ENCODE assay signal across 23 mouse cellular contexts in genomic region chr10:99390609-99391183, GRCm38 (mm10).
DNase-seq lines count a peak whose midpoint lies in the region; ATAC-seq lines count a peak whose summit lies in the region.
"Had no signal": no experiment of that assay in that cellular context is flagged by ENCODE, and none has a peak within 500 bp of the region (broad histone marks: within the 10 kb centered on the region; RNA-seq: fewer than 3 reads in every experiment).

No protein-coding gene starts in this region.

- H3K4me1 ChIP-seq in embryonic facial prominence, embryonic 14.5 days (ENCODE audit: control insufficient read depth, insufficient read depth, low read length), result peaks cover 5% of the 10 kb centered on the region; the same call in 1 of the 2 replicates
- peaks cover 26% of the 10 kb centered on the region for H3K4me1 ChIP-seq in embryonic facial prominence, embryonic 10.5 days
- peaks cover 42% of the 10 kb centered on the region for H3K4me1 ChIP-seq in limb, embryonic 12.5 days (replicated peaks)
- H3K4me1 ChIP-seq: hindbrain, embryonic 13.5 days; intestine, embryonic 15.5 days had no signal

- no peak overlapping the region for H3K27ac ChIP-seq in embryonic facial prominence, embryonic 14.5 days (replicated peaks; ENCODE audit: low read depth, low read length)
- H3K27ac ChIP-seq in embryonic facial prominence, embryonic 10.5 days (replicated peaks), result no peak overlapping the region
- peak overlapping the region; percentile 9; the same call in 1 of the 2 replicates for H3K27ac ChIP-seq in limb, embryonic 12.5 days
- H3K27ac ChIP-seq: gastrocnemius, adult 2 months; heart, adult 2 months; heart, embryonic 15.5 days; hindbrain, embryonic 13.5 days; hindbrain, postnatal 0 days; intestine, embryonic 15.5 days had no signal

- H3K4me3 ChIP-seq in embryonic facial prominence, embryonic 14.5 days (ENCODE audit: low read depth, low read length), result no peak overlapping the region
- H3K4me3 ChIP-seq in embryonic facial prominence, embryonic 10.5 days, result no peak overlapping the region
- no peak overlapping the region for H3K4me3 ChIP-seq in limb, embryonic 12.5 days (replicated peaks)
- H3K4me3 ChIP-seq: gastrocnemius, adult 2 months; heart, adult 2 months; heart, embryonic 15.5 days; hindbrain, embryonic 13.5 days; intestine, embryonic 15.5 days had no signal

- H3K27me3 ChIP-seq in embryonic facial prominence, embryonic 14.5 days (replicated peaks; ENCODE audit: control insufficient read depth, insufficient read depth, low read length), result no peaks in the 10 kb centered on the region
- 0 out of 2 replicates have a peak, but pooled peaks cover 5% of the 10 kb centered on the region for H3K27me3 ChIP-seq in embryonic facial prominence, embryonic 10.5 days (replicated peaks; ENCODE audit: low read depth, poor library complexity, severe bottlenecking)
- 0 out of 2 replicates have a peak, but pooled peaks cover 6% of the 10 kb centered on the region for H3K27me3 ChIP-seq in limb, embryonic 12.5 days
- H3K27me3 ChIP-seq: heart, embryonic 15.5 days; hindbrain, embryonic 13.5 days; intestine, embryonic 15.5 days had no signal

- no peak overlapping the region for H3K9ac ChIP-seq in embryonic facial prominence, embryonic 14.5 days (ENCODE audit: low read depth, low read length)
- H3K9ac ChIP-seq in limb, embryonic 12.5 days (replicated peaks), result no peak overlapping the region
- H3K9ac ChIP-seq: forebrain, postnatal 0 days; heart, embryonic 15.5 days; hindbrain, embryonic 13.5 days; intestine, embryonic 15.5 days had no signal

- H3K4me2 ChIP-seq in embryonic facial prominence, embryonic 14.5 days (ENCODE audit: low read depth, low read length), result no peak overlapping the region
- H3K4me2 ChIP-seq in limb, embryonic 12.5 days, result peak overlapping the region; percentile 7; the same call in 1 of the 2 replicates
- H3K4me2 ChIP-seq: heart, embryonic 11.5 days; heart, embryonic 15.5 days; hindbrain, embryonic 13.5 days; intestine, embryonic 15.5 days had no signal

- no peaks in the 10 kb centered on the region for H3K9me3 ChIP-seq in embryonic facial prominence, embryonic 14.5 days (ENCODE audit: control insufficient read depth, low read length)
- no peaks in the 10 kb centered on the region for H3K9me3 ChIP-seq in embryonic facial prominence, embryonic 10.5 days
- H3K9me3 ChIP-seq in limb, embryonic 12.5 days, result no peaks in the 10 kb centered on the region
- H3K9me3 ChIP-seq: heart, embryonic 15.5 days; hindbrain, embryonic 13.5 days; intestine, embryonic 15.5 days had no signal

- no peak for DNase-seq in embryonic facial prominence, embryonic 14.5 days (ENCODE audit: low spot score)
- DNase-seq in embryonic facial prominence, embryonic 10.5 days (ENCODE audit: low spot score), result no peak
- peak; percentile 69 for DNase-seq in forelimb bud, embryonic 11.5 days (ENCODE audit: low read depth, low spot score)
- DNase-seq in gastrocnemius, postnatal 25 days, result no peak
- no peak for DNase-seq in heart, adult 11 months
- no peak for DNase-seq in spleen, postnatal 4 days (ENCODE audit: low spot score in 2 of 2)
- DNase-seq: adrenal gland, postnatal 10 days; B cell, adult 2 months; cerebellum, adult 18-20 months; cerebellum, adult 9-11 months; cerebellum, postnatal 36 days; forebrain, postnatal 0 days; gastrocnemius, adult 2 months; heart, adult 2 months; heart, postnatal 14 days had no signal

- WGBS in embryonic facial prominence, embryonic 14.5 days, result 37% methylated on average over 7 of the region's 7 CpGs
- WGBS in embryonic facial prominence, embryonic 10.5 days, result 65% methylated on average over 7 of the region's 7 CpGs
- 18% methylated on average over 7 of the region's 7 CpGs for WGBS in limb, embryonic 12.5 days

- H3K36me3 ChIP-seq in embryonic facial prominence, embryonic 14.5 days (ENCODE audit: control insufficient read depth, insufficient read depth, low read length), result no peaks in the 10 kb centered on the region
- H3K36me3 ChIP-seq in embryonic facial prominence, embryonic 10.5 days (replicated peaks), result no peaks in the 10 kb centered on the region
- no peaks in the 10 kb centered on the region for H3K36me3 ChIP-seq in limb, embryonic 12.5 days
- H3K36me3 ChIP-seq: G1E; heart, embryonic 15.5 days; hindbrain, embryonic 13.5 days; intestine, embryonic 15.5 days had no signal

- ATAC-seq in embryonic facial prominence, embryonic 14.5 days (ENCODE audit: low read depth), result 0 out of 2 replicates have a peak, but pooled peaks have one; percentile 53
- no peak; the same call in 1 of the 2 replicates for ATAC-seq in limb, embryonic 12.5 days (ENCODE audit: insufficient number of reproducible peaks, insufficient read depth, low FRiP score, low TSS enrichment, low read depth)
- ATAC-seq: CD4-positive, CD25-positive, alpha-beta regulatory T cell, adult 4 months; forebrain, postnatal 0 days; hindbrain, postnatal 0 days; intestine, embryonic 15.5 days had no signal
